19 mouse cellular contexts compared by ENCODE assay signal in genomic region chr3:53649425-53649824, GRCm38 (mm10). TPM values are rescaled to one million over a fixed set of nuclear protein-coding genes. Genes with fewer than 3 reads are reported as not detected.
DNase-seq lines count a peak whose midpoint lies in the region; ATAC-seq and TF ChIP-seq lines count a peak whose summit lies in the region.
"Had no signal": no experiment of that assay in that cellular context is flagged by ENCODE, and none has a peak within 500 bp of the region (broad histone marks: within the 10 kb centered on the region; RNA-seq: fewer than 3 reads in every experiment).

No protein-coding gene starts in this region.

- no peak overlapping the region for H3K4me3 ChIP-seq in heart, embryonic 13.5 days
- no peak overlapping the region for H3K4me3 ChIP-seq in midbrain, embryonic 11.5 days (ENCODE audit: low read depth, low read length)
- H3K4me3 ChIP-seq in midbrain, embryonic 15.5 days = no peak overlapping the region
- H3K4me3 ChIP-seq in ES-E14 (ENCODE audit: insufficient read depth in 1 of 2, low read depth in 1 of 2, low read length in 2 of 2, poor library complexity in 1 of 2, severe bottlenecking in 1 of 2) = no peak overlapping the region
- H3K4me3 ChIP-seq in limb, embryonic 14.5 days (replicated peaks; ENCODE audit: low read length) = no peak overlapping the region
- H3K4me3 ChIP-seq: heart, embryonic 10.5 days; left cerebral cortex, adult 2 months; liver, embryonic 15.5 days; midbrain, embryonic 12.5 days; neural tube, embryonic 12.5 days had no signal

- peaks cover 20% of the 10 kb centered on the region for H3K4me1 ChIP-seq in heart, embryonic 13.5 days
- H3K4me1 ChIP-seq in midbrain, embryonic 11.5 days (ENCODE audit: control insufficient read depth, insufficient read depth, low read length) = peaks cover 9% of the 10 kb centered on the region; the same call in 1 of the 2 replicates
- H3K4me1 ChIP-seq in midbrain, embryonic 15.5 days = peaks cover 7% of the 10 kb centered on the region; the same call in 1 of the 2 replicates
- H3K4me1 ChIP-seq in ES-E14 (ENCODE audit: control insufficient read depth in 2 of 2, insufficient read depth in 2 of 2, low read length in 2 of 2, poor library complexity in 1 of 2) = peaks cover 2 to 14% of the 10 kb centered on the region in 2 experiments; a peak in 2 of 4 replicates
- peaks cover 6% of the 10 kb centered on the region; the same call in 1 of the 2 replicates for H3K4me1 ChIP-seq in limb, embryonic 14.5 days (ENCODE audit: control insufficient read depth, insufficient read depth, low read length)
- H3K4me1 ChIP-seq: liver, embryonic 15.5 days had no signal

- TF ChIP-seq POLR2A in limb, embryonic 14.5 days (IDR thresholded peaks at IDR 0.05; ENCODE audit: borderline replicate concordance, extremely low read depth, insufficient read depth, insufficient read length) = no peak

- ATAC-seq in heart, embryonic 13.5 days (ENCODE audit: extremely low read depth, insufficient number of reproducible peaks, low FRiP score, low TSS enrichment) = no peak
- ATAC-seq in midbrain, embryonic 11.5 days (ENCODE audit: low FRiP score) = no peak
- no peak for ATAC-seq in midbrain, embryonic 15.5 days (replicated peaks)
- ATAC-seq in limb, embryonic 14.5 days (ENCODE audit: low FRiP score, low read depth) = no peak
- ATAC-seq: forebrain, postnatal 0 days; intestine, postnatal 0 days; lung, postnatal 0 days had no signal

- H3K9me3 ChIP-seq in heart, embryonic 13.5 days = peaks cover 3% of the 10 kb centered on the region
- peaks cover 6% of the 10 kb centered on the region for H3K9me3 ChIP-seq in midbrain, embryonic 11.5 days (ENCODE audit: control insufficient read depth, low read length)
- H3K9me3 ChIP-seq in midbrain, embryonic 15.5 days = no peaks in the 10 kb centered on the region
- H3K9me3 ChIP-seq in ES-E14 (ENCODE audit: control insufficient read depth, insufficient read depth, low read depth, low read length) = no peaks in the 10 kb centered on the region
- H3K9me3 ChIP-seq in limb, embryonic 14.5 days (ENCODE audit: control insufficient read depth, low read length) = peaks cover 6% of the 10 kb centered on the region; the same call in 1 of the 2 replicates
- H3K9me3 ChIP-seq: liver, embryonic 15.5 days had no signal

- DNase-seq in heart, adult 8-10 months (ENCODE audit: low spot score) = no peak
- DNase-seq in midbrain, embryonic 11.5 days (ENCODE audit: low spot score, missing footprints) = peak; percentile 60
- no peak for DNase-seq in ES-E14 (ENCODE audit: low read depth, low spot score)
- peak; percentile 25 for DNase-seq in limb, embryonic 14.5 days (ENCODE audit: low spot score)
- DNase-seq in frontal cortex, postnatal 36 days (ENCODE audit: low spot score in 2 of 2) = no peak
- DNase-seq: adrenal gland, postnatal 36 days; cerebellum, adult 11 months; liver; thymus, postnatal 25 days had no signal

- peaks cover 36% of the 10 kb centered on the region for H3K36me3 ChIP-seq in heart, embryonic 13.5 days
- 0 out of 2 replicates have a peak, but pooled peaks cover 5% of the 10 kb centered on the region for H3K36me3 ChIP-seq in midbrain, embryonic 11.5 days (ENCODE audit: control insufficient read depth, insufficient read depth, low read length)
- H3K36me3 ChIP-seq in midbrain, embryonic 15.5 days (replicated peaks) = no peaks in the 10 kb centered on the region
- peaks cover 3% of the 10 kb centered on the region; the same call in 1 of the 2 replicates for H3K36me3 ChIP-seq in ES-E14 (ENCODE audit: control insufficient read depth, insufficient read depth, low read length, poor library complexity, severe bottlenecking)
- peaks cover 6% of the 10 kb centered on the region; the same call in 1 of the 2 replicates for H3K36me3 ChIP-seq in limb, embryonic 14.5 days (ENCODE audit: control insufficient read depth, insufficient read depth, low read length)
- H3K36me3 ChIP-seq: liver, embryonic 15.5 days; neural tube, embryonic 12.5 days had no signal

- WGBS in heart, embryonic 13.5 days = 39% methylated on average over 4 of the region's 4 CpGs
- 35% methylated on average over 4 of the region's 4 CpGs for WGBS in midbrain, embryonic 11.5 days
- 45% methylated on average over 4 of the region's 4 CpGs for WGBS in midbrain, embryonic 15.5 days
- WGBS in limb, embryonic 14.5 days = 51% methylated on average over 4 of the region's 4 CpGs

- no peak overlapping the region for H3K9ac ChIP-seq in heart, embryonic 13.5 days
- H3K9ac ChIP-seq in midbrain, embryonic 11.5 days (ENCODE audit: low read length) = no peak overlapping the region
- no peak overlapping the region for H3K9ac ChIP-seq in midbrain, embryonic 15.5 days
- H3K9ac ChIP-seq in ES-E14 (ENCODE audit: insufficient read depth, low read depth, low read length, poor library complexity, severe bottlenecking) = no peak overlapping the region
- H3K9ac ChIP-seq in limb, embryonic 14.5 days (ENCODE audit: low read depth, low read length, severe bottlenecking) = no peak overlapping the region
- H3K9ac ChIP-seq: forebrain, postnatal 0 days; liver, embryonic 15.5 days; midbrain, embryonic 12.5 days; neural tube, embryonic 12.5 days had no signal

- H3K4me2 ChIP-seq in heart, embryonic 13.5 days = 0 out of 2 replicates have a peak overlapping the region, but pooled peaks have one; percentile 1
- H3K4me2 ChIP-seq in midbrain, embryonic 11.5 days = no peak overlapping the region
- no peak overlapping the region for H3K4me2 ChIP-seq in midbrain, embryonic 15.5 days
- no peak overlapping the region for H3K4me2 ChIP-seq in limb, embryonic 14.5 days (replicated peaks; ENCODE audit: low read depth, low read length, severe bottlenecking)
- H3K4me2 ChIP-seq: liver, embryonic 15.5 days; midbrain, embryonic 12.5 days; neural tube, embryonic 12.5 days had no signal

- 0 out of 2 replicates have a peak overlapping the region, but pooled peaks have one; percentile 8 for H3K27ac ChIP-seq in heart, embryonic 13.5 days (replicated peaks)
- no peak overlapping the region for H3K27ac ChIP-seq in midbrain, embryonic 11.5 days (ENCODE audit: low read depth, low read length)
- no peak overlapping the region for H3K27ac ChIP-seq in midbrain, embryonic 15.5 days
- H3K27ac ChIP-seq in ES-E14 (ENCODE audit: insufficient read depth, low read depth, low read length, poor library complexity, severe bottlenecking) = no peak overlapping the region
- no peak overlapping the region for H3K27ac ChIP-seq in limb, embryonic 14.5 days (replicated peaks; ENCODE audit: low read depth, low read length)
- H3K27ac ChIP-seq: left cerebral cortex, adult 2 months; liver, embryonic 15.5 days; midbrain, embryonic 12.5 days; neural tube, embryonic 12.5 days had no signal

- in situ Hi-C loops in ES-E14 (cut with MboI; ENCODE audit: low sequenced_read_pairs in 2 of 2, unreplicated experiment in 2 of 2) = no loop called here

- H3K27me3 ChIP-seq in heart, embryonic 13.5 days (replicated peaks) = no peaks in the 10 kb centered on the region
- no peaks in the 10 kb centered on the region for H3K27me3 ChIP-seq in midbrain, embryonic 11.5 days (ENCODE audit: control insufficient read depth, insufficient read depth, low read length)
- no peaks in the 10 kb centered on the region for H3K27me3 ChIP-seq in midbrain, embryonic 15.5 days (replicated peaks)
- H3K27me3 ChIP-seq in limb, embryonic 14.5 days (ENCODE audit: control insufficient read depth, insufficient read depth, low read length) = no peaks in the 10 kb centered on the region
- H3K27me3 ChIP-seq: liver, embryonic 15.5 days; neural tube, embryonic 12.5 days had no signal

TF ChIP-seq in ES-E14, 5 proteins besides CTCF, POLR2A, EP300 and RAD21:
- TF ChIP-seq CHD2 (IDR thresholded peaks at IDR 0.05; ENCODE audit: low read depth, low read length) = peak; percentile 37; the same call in 1 of the 2 replicates
- TF ChIP-seq HCFC1 (IDR thresholded peaks at IDR 0.05; ENCODE audit: borderline replicate concordance, insufficient read depth, low read length) = no peak

RNA-seq across cellular contexts. Expression of gene Frem2, which starts 7.7 kb away (rescaled TPM):
- 3.7 and 4.0 TPM in 2 replicates for polyA plus RNA-seq in heart, embryonic 13.5 days (2015; fragmentation: Nextera tagmentation; extraction: Ambion mirVana)
- total RNA-seq in heart, adult 8-10 months (2022) = 1 to 10 TPM; 1.1 to 4.9 (median 3.5) TPM
- 1.6 and 1.7 TPM in 2 replicates for polyA plus RNA-seq in midbrain, embryonic 11.5 days (2014; fragmentation: Nextera tagmentation; extraction: Ambion mirVana)
- polyA plus RNA-seq in midbrain, embryonic 15.5 days (2015; fragmentation: Nextera tagmentation; extraction: Ambion mirVana) = 1.0 and 1.1 TPM in 2 replicates
- total RNA-seq in ES-E14 (2012; rRNA removed) = 7.9 and 21.1 TPM in 2 replicates
- polyA plus RNA-seq in limb, embryonic 14.5 days (2012; rRNA removed) = 15.2 and 16.8 TPM in 2 replicates
- 10.0 and 10.9 TPM in 2 replicates for polyA plus RNA-seq in limb, embryonic 14.5 days (2014; fragmentation: Nextera tagmentation; extraction: Ambion mirVana)

Comparison
In these comparisons a context has a peak if more than half of its experiments do, and no peak if none do; other contexts are left out.
1. DNase-seq: peak in midbrain, embryonic 11.5 days (single experiment) and limb, embryonic 14.5 days (single experiment); none in heart, adult 8-10 months (single experiment), ES-E14 (single experiment) and frontal cortex, postnatal 36 days (0 of 2).